Comparison of ENCODE assay signal across 9 mouse cellular contexts in genomic region chr7:46204046-46204471, GRCm38 (mm10). TPM values are rescaled to one million over a fixed set of nuclear protein-coding genes. Genes with fewer than 3 reads are reported as not detected.
DNase-seq lines count a peak whose midpoint lies in the region; ATAC-seq and TF ChIP-seq lines count a peak whose summit lies in the region.
"Had no signal": no experiment of that assay in that cellular context is flagged by ENCODE, and none has a peak within 500 bp of the region (broad histone marks: within the 10 kb centered on the region; RNA-seq: fewer than 3 reads in every experiment).

No protein-coding gene starts in this region.

- TF ChIP-seq POLR2A in bone marrow macrophage, adult 2 months (IDR thresholded peaks at IDR 0.05; ENCODE audit: borderline replicate concordance, low read depth, low read length): no peak

- peaks cover 5% of the 10 kb centered on the region for H3K27me3 ChIP-seq in forebrain, embryonic 10.5 days (ENCODE audit: poor library complexity, severe bottlenecking)
- H3K27me3 ChIP-seq in hindbrain, embryonic 13.5 days: 0 out of 2 replicates have a peak, but pooled peaks cover 9% of the 10 kb centered on the region
- H3K27me3 ChIP-seq in liver, postnatal 0 days (ENCODE audit: insufficient read depth, low read length): no peaks in the 10 kb centered on the region

- no peak overlapping the region for H3K4me3 ChIP-seq in bone marrow macrophage, adult 2 months (ENCODE audit: insufficient read depth, low read length)
- H3K4me3 ChIP-seq in forebrain, embryonic 10.5 days: no peak overlapping the region
- H3K4me3 ChIP-seq in hindbrain, embryonic 13.5 days: no peak overlapping the region
- no peak overlapping the region for H3K4me3 ChIP-seq in liver, postnatal 0 days (ENCODE audit: low read depth, low read length)

- peak; percentile 38 for ATAC-seq in hindbrain, embryonic 13.5 days (ENCODE audit: low FRiP score)
- ATAC-seq in liver, postnatal 0 days: no peak

- no peak overlapping the region for H3K27ac ChIP-seq in bone marrow macrophage, adult 2 months (ENCODE audit: insufficient read depth, low read depth, low read length)
- H3K27ac ChIP-seq in forebrain, embryonic 10.5 days: no peak overlapping the region
- no peak overlapping the region for H3K27ac ChIP-seq in hindbrain, embryonic 13.5 days
- no peak overlapping the region for H3K27ac ChIP-seq in liver, postnatal 0 days (ENCODE audit: low read depth)

- peak; percentile 85 for TF ChIP-seq CTCF in bone marrow macrophage, adult 2 months (IDR thresholded peaks at IDR 0.05; ENCODE audit: low read depth, low read length)
- peak; percentile 54 for TF ChIP-seq CTCF in liver, postnatal 0 days (IDR thresholded peaks at IDR 0.05; ENCODE audit: low read depth)

- no peaks in the 10 kb centered on the region for H3K4me1 ChIP-seq in bone marrow macrophage, adult 2 months (ENCODE audit: control insufficient read depth, insufficient read depth, low read length)
- H3K4me1 ChIP-seq in forebrain, embryonic 10.5 days: peaks cover 23% of the 10 kb centered on the region
- H3K4me1 ChIP-seq in hindbrain, embryonic 13.5 days (replicated peaks): peaks cover 12% of the 10 kb centered on the region
- H3K4me1 ChIP-seq in liver, postnatal 0 days (ENCODE audit: insufficient read depth): no peaks in the 10 kb centered on the region

- 0 out of 2 replicates have a peak overlapping the region, but pooled peaks have one; percentile 24 for H3K9ac ChIP-seq in hindbrain, embryonic 13.5 days
- H3K9ac ChIP-seq in liver, postnatal 0 days (replicated peaks): no peak overlapping the region

- DNase-seq in ovary, postnatal 36 days (ENCODE audit: low spot score): peak; percentile 35
- no peak for DNase-seq in ovary, adult 18-20 months (ENCODE audit: low spot score)
- DNase-seq in forebrain, embryonic 10.5 days (ENCODE audit: extremely low spot score, low spot score): peak; percentile 33
- DNase-seq in liver, postnatal 0 days: peak; percentile 49
- DNase-seq in right cerebral cortex, postnatal 25 days: peak; percentile 41
- no peak for DNase-seq in adipocyte (ENCODE audit: low spot score)

- no peak overlapping the region for H3K4me2 ChIP-seq in hindbrain, embryonic 13.5 days
- no peak overlapping the region for H3K4me2 ChIP-seq in liver, postnatal 0 days (ENCODE audit: low read depth, low read length)

- no peak for TF ChIP-seq EP300 in liver, postnatal 0 days (IDR thresholded peaks at IDR 0.05; ENCODE audit: low read depth)

- H3K36me3 ChIP-seq in forebrain, embryonic 10.5 days (replicated peaks): no peaks in the 10 kb centered on the region
- H3K36me3 ChIP-seq in hindbrain, embryonic 13.5 days: no peaks in the 10 kb centered on the region
- H3K36me3 ChIP-seq in liver, postnatal 0 days (replicated peaks; ENCODE audit: insufficient read depth, low read length): no peaks in the 10 kb centered on the region

- 43% methylated on average over 11 of the region's 11 CpGs for WGBS in forebrain, embryonic 10.5 days
- 45% methylated on average over 11 of the region's 11 CpGs for WGBS in hindbrain, embryonic 13.5 days
- WGBS in liver, postnatal 0 days (ENCODE audit: insufficient replicate concordance): 43% methylated on average over 11 of the region's 11 CpGs

- H3K9me3 ChIP-seq in forebrain, embryonic 10.5 days: no peaks in the 10 kb centered on the region
- H3K9me3 ChIP-seq in hindbrain, embryonic 13.5 days: no peaks in the 10 kb centered on the region
- H3K9me3 ChIP-seq in liver, postnatal 0 days (ENCODE audit: low read length): no peaks in the 10 kb centered on the region

RNA-seq across cellular contexts. Expression of gene Abcc8, which starts 24.2 kb away (rescaled TPM):
- not detected in 2 replicates for polyA plus RNA-seq in bone marrow macrophage, adult 2 months (2012; ENCODE audit: insufficient read depth, insufficient read length, missing spikeins)
- 1.5 TPM in 2 replicates for polyA plus RNA-seq in forebrain, embryonic 10.5 days (2016; fragmentation: Nextera tagmentation; extraction: Ambion mirVana)
- polyA plus RNA-seq in hindbrain, embryonic 13.5 days (2015; fragmentation: Nextera tagmentation; extraction: Ambion mirVana): 6.2 and 7.1 TPM in 2 replicates
- 0.09 and 0.11 TPM in 2 replicates for polyA plus RNA-seq in liver, postnatal 0 days (2015; fragmentation: Nextera tagmentation; extraction: Ambion mirVana)

RNA-seq across cellular contexts. Expression of gene Ush1c, which starts 34.2 kb away (rescaled TPM):
- not detected in 2 replicates for polyA plus RNA-seq in bone marrow macrophage, adult 2 months (2012; ENCODE audit: insufficient read depth, insufficient read length, missing spikeins)
- polyA plus RNA-seq in forebrain, embryonic 10.5 days (2016; fragmentation: Nextera tagmentation; extraction: Ambion mirVana): 3.6 and 4.4 TPM in 2 replicates
- polyA plus RNA-seq in hindbrain, embryonic 13.5 days (2015; fragmentation: Nextera tagmentation; extraction: Ambion mirVana): 1.7 and 2.4 TPM in 2 replicates
- polyA plus RNA-seq in liver, postnatal 0 days (2015; fragmentation: Nextera tagmentation; extraction: Ambion mirVana): 0.08 and 0.11 TPM in 2 replicates

RNA-seq across cellular contexts. Expression of gene Otog, which starts 36.7 kb away (rescaled TPM):
- not detected in 2 replicates for polyA plus RNA-seq in bone marrow macrophage, adult 2 months (2012; ENCODE audit: insufficient read depth, insufficient read length, missing spikeins)
- polyA plus RNA-seq in forebrain, embryonic 10.5 days (2016; fragmentation: Nextera tagmentation; extraction: Ambion mirVana): 0.07 TPM in 1 of 2 replicates, not detected in the other
- polyA plus RNA-seq in hindbrain, embryonic 13.5 days (2015; fragmentation: Nextera tagmentation; extraction: Ambion mirVana): 0.19 and 0.34 TPM in 2 replicates
- polyA plus RNA-seq in liver, postnatal 0 days (2015; fragmentation: Nextera tagmentation; extraction: Ambion mirVana): not detected in 2 replicates
- polyA plus RNA-seq: liver, embryonic 16.5 days had no signal

Comparison
In these comparisons a context has a peak if more than half of its experiments do, and no peak if none do; other contexts are left out.
1. DNase-seq: peak in ovary, postnatal 36 days (single experiment), forebrain, embryonic 10.5 days (single experiment), liver, postnatal 0 days (single experiment) and right cerebral cortex, postnatal 25 days (single experiment); none in ovary, adult 18-20 months (single experiment) and adipocyte (single experiment).